Mouse (Mus musculus): Measurements from ENCODE around the gene Stoml1. TPM values are rescaled to one million over a fixed set of nuclear protein-coding genes. Genes with fewer than 3 reads are reported as not detected.

Stoml1 gene
- total RNA-seq, 1 experiment: 51.7 TPM

DNA sequence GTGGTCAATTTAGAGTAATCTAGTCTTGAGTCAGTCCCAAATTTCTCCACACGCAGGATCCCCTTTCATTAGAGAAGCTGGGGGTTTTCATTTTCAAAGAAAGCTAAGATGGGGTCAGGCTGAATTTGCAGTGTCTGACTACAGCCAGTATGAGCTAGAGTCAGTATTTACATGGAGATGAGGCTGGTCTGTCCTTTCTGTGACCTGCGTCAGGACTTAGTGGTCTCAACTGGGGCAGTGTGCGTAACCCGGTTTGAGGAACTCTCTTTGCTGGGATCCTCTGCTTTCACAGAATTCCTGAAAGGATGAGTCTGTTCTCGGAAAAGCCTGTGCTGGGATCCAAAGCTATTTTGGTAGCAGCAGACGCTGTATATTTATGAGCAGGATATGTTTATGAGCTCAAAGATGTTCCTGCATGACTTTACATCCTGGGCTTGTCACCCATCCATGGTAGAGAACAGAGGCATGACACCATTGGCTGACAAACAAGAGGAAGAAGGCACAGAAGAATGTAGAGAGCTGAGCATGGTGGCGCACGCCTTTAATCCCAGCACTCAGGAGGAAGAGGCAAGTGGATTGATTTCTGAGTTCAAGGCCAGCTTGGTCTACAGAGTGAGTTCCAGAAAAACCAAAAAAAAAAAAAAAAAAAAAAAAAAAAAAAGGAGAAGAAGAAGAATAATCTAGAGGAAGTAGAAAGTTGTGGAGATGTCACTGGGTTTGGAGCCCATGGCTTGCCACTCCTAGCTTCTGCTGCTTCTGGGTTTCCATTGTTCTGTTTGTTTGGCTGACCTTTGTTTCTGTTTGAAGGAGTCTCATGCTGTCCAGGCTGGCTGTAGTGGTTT, 43.3 kb upstream of the Stoml1 start:
- Histone ChIP-seq H3K9me3 (ENCODE audit: control insufficient read depth, insufficient read depth, low read depth, low read length) (no peaks in the 10 kb centered on the region), H3K27ac (ENCODE audit: insufficient read depth, low read depth, low read length, poor library complexity, severe bottlenecking) (no peak overlapping the region; the same call in 1 of the 2 replicates), H3K4me3 (ENCODE audit: insufficient read depth in 1 of 2, low read depth in 1 of 2, low read length in 2 of 2, poor library complexity in 1 of 2, severe bottlenecking in 1 of 2) (no peak overlapping the region), H3K4me1 (ENCODE audit: control insufficient read depth in 2 of 2, insufficient read depth in 2 of 2, low read length in 2 of 2, poor library complexity in 1 of 2) (peaks cover 14 to 22% of the 10 kb centered on the region in 2 experiments), H3K9ac (ENCODE audit: insufficient read depth, low read depth, low read length, poor library complexity, severe bottlenecking) (no peak overlapping the region), H3K36me3 (ENCODE audit: control insufficient read depth, insufficient read depth, low read length, poor library complexity, severe bottlenecking) (no peaks in the 10 kb centered on the region)
- in situ Hi-C loops (cut with MboI; ENCODE audit: low sequenced_read_pairs in 2 of 2, unreplicated experiment in 2 of 2): loop anchor here in 1 of 2 experiments (5.0 to 25.0 kb wide), 2 partner anchors 172 to 347 kb away; no protein-coding TSS in a partner anchor
- peak; percentile 84 for TF ChIP-seq ZNF384 (IDR thresholded peaks at IDR 0.05; ENCODE audit: low read depth, low read length)
- TF ChIP-seq CHD2 (IDR thresholded peaks at IDR 0.05; ENCODE audit: low read depth, low read length): no peak
- no peak for DNase-seq (ENCODE audit: low read depth, low spot score)

DNA sequence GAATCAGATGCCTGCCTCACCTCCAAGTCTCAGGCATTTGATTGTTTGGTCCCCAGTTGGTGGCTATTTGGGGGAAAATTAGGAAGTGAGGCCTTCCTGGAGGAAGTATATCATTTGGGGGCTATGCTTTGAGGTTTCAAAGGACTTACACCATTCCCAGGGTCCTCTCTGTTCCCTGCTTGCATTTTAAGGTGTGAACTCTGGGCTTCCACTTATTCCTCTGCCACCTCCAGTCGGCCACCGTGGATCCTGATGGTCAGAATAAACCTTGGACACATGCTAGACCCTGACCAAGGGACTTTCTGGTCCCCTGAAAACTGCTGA, 42.7 kb upstream of the Stoml1 start:
- in situ Hi-C loops (cut with MboI; ENCODE audit: low sequenced_read_pairs in 2 of 2, unreplicated experiment in 2 of 2): loop anchor here in 1 of 2 experiments (25.0 kb wide), 1 partner anchor 348 kb away; no protein-coding TSS in a partner anchor
- Histone ChIP-seq H3K36me3 (ENCODE audit: control insufficient read depth, insufficient read depth, low read length, poor library complexity, severe bottlenecking) (no peaks in the 10 kb centered on the region), H3K9ac (ENCODE audit: insufficient read depth, low read depth, low read length, poor library complexity, severe bottlenecking) (no peak overlapping the region), H3K27ac (ENCODE audit: insufficient read depth, low read depth, low read length, poor library complexity, severe bottlenecking) (no peak overlapping the region), H3K9me3 (ENCODE audit: control insufficient read depth, insufficient read depth, low read depth, low read length) (no peaks in the 10 kb centered on the region), H3K4me3 (ENCODE audit: insufficient read depth in 1 of 2, low read depth in 1 of 2, low read length in 2 of 2, poor library complexity in 1 of 2, severe bottlenecking in 1 of 2) (no peak overlapping the region), H3K4me1 (ENCODE audit: control insufficient read depth in 2 of 2, insufficient read depth in 2 of 2, low read length in 2 of 2, poor library complexity in 1 of 2) (peaks cover 16 to 25% of the 10 kb centered on the region in 2 experiments)
- no peak for DNase-seq (ENCODE audit: low read depth, low spot score)
- TF ChIP-seq CHD2 (IDR thresholded peaks at IDR 0.05; ENCODE audit: low read depth, low read length) (no peak), HCFC1 (IDR thresholded peaks at IDR 0.05; ENCODE audit: borderline replicate concordance, insufficient read depth, low read length) (no peak), ZC3H11A (IDR thresholded peaks at IDR 0.05; ENCODE audit: borderline replicate concordance, low read depth, low read length) (no peak), ZNF384 (IDR thresholded peaks at IDR 0.05; ENCODE audit: low read depth, low read length) (no peak), MAFK (IDR thresholded peaks at IDR 0.05; ENCODE audit: insufficient read depth, low read depth, low read length) (no peak)

DNA sequence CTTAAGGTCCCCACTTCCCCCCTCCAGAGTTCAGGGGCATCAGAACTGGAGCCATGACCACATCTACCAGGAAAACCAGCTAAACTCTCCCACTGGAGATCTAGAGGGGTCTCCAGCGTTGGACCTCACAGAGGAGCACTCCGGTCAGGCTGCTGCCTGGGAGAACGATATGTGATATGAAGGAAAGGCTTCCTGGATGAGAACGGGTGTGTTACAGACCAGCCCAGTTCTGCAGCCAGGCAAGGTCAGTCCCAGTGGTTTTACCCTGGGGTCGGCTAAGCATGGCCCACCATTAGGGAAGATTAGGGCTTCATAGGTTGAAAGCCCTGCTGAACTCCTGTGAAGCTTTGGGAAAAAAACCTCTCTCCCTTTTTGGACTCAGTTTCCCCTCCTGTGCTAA, 39.6 kb upstream of the Stoml1 start:
- TF ChIP-seq ZNF384 (IDR thresholded peaks at IDR 0.05; ENCODE audit: low read depth, low read length): no peak
- TF ChIP-seq ZC3H11A (IDR thresholded peaks at IDR 0.05; ENCODE audit: borderline replicate concordance, low read depth, low read length): no peak
- no peak for TF ChIP-seq CHD2 (IDR thresholded peaks at IDR 0.05; ENCODE audit: low read depth, low read length)
- no peak for TF ChIP-seq HCFC1 (IDR thresholded peaks at IDR 0.05; ENCODE audit: borderline replicate concordance, insufficient read depth, low read length)
- TF ChIP-seq MAFK (IDR thresholded peaks at IDR 0.05; ENCODE audit: insufficient read depth, low read depth, low read length): no peak
- no peak overlapping the region for H3K27ac ChIP-seq (ENCODE audit: insufficient read depth, low read depth, low read length, poor library complexity, severe bottlenecking)
- in situ Hi-C loops (cut with MboI; ENCODE audit: low sequenced_read_pairs in 2 of 2, unreplicated experiment in 2 of 2): loop anchor here in 1 of 2 experiments (25.0 kb wide), 1 partner anchor 351 kb away; no protein-coding TSS in a partner anchor
- DNase-seq (ENCODE audit: low read depth, low spot score): no peak
- peaks cover 33 to 34% of the 10 kb centered on the region in 2 experiments for H3K4me1 ChIP-seq (ENCODE audit: control insufficient read depth in 2 of 2, insufficient read depth in 2 of 2, low read length in 2 of 2, poor library complexity in 1 of 2)
- no peaks in the 10 kb centered on the region for H3K36me3 ChIP-seq (ENCODE audit: control insufficient read depth, insufficient read depth, low read length, poor library complexity, severe bottlenecking)
- H3K9me3 ChIP-seq (ENCODE audit: control insufficient read depth, insufficient read depth, low read depth, low read length): no peaks in the 10 kb centered on the region
- H3K4me3 ChIP-seq (ENCODE audit: insufficient read depth in 1 of 2, low read depth in 1 of 2, low read length in 2 of 2, poor library complexity in 1 of 2, severe bottlenecking in 1 of 2): no peak overlapping the region
- no peak overlapping the region for H3K9ac ChIP-seq (ENCODE audit: insufficient read depth, low read depth, low read length, poor library complexity, severe bottlenecking)

DNA sequence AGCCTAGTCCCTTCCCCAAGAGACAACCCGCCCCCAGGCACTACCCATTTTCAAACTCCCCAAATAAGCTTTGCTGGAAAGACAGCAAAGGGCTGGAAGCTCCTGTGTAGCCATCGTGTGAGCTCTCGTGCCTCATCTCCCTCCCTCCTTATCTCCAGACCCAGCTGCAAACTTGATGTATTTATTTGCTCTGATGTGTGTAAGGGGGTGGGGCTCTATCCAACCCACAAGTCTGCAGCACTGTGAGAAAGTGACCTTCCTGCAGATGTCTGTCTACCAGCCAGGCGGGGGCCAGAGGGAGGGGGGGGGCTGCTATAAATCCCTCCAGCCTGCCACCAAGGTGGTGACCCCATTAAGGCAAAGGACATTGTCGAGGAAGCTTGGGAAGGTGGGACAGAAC, 39.1 kb upstream of the Stoml1 start:
- in situ Hi-C loops (cut with MboI; ENCODE audit: low sequenced_read_pairs in 2 of 2, unreplicated experiment in 2 of 2): loop anchor here in 1 of 2 experiments (25.0 kb wide), 1 partner anchor 352 kb away; no protein-coding TSS in a partner anchor
- no peak for TF ChIP-seq HCFC1 (IDR thresholded peaks at IDR 0.05; ENCODE audit: borderline replicate concordance, insufficient read depth, low read length)
- no peak for TF ChIP-seq ZNF384 (IDR thresholded peaks at IDR 0.05; ENCODE audit: low read depth, low read length)
- no peak for TF ChIP-seq ZC3H11A (IDR thresholded peaks at IDR 0.05; ENCODE audit: borderline replicate concordance, low read depth, low read length)
- no peak for TF ChIP-seq MAFK (IDR thresholded peaks at IDR 0.05; ENCODE audit: insufficient read depth, low read depth, low read length)
- no peak for TF ChIP-seq CHD2 (IDR thresholded peaks at IDR 0.05; ENCODE audit: low read depth, low read length)
- DNase-seq (ENCODE audit: low read depth, low spot score): no peak
- Histone ChIP-seq H3K4me3 (ENCODE audit: insufficient read depth in 1 of 2, low read depth in 1 of 2, low read length in 2 of 2, poor library complexity in 1 of 2, severe bottlenecking in 1 of 2) (no peak overlapping the region), H3K27ac (ENCODE audit: insufficient read depth, low read depth, low read length, poor library complexity, severe bottlenecking) (no peak overlapping the region), H3K9me3 (ENCODE audit: control insufficient read depth, insufficient read depth, low read depth, low read length) (no peaks in the 10 kb centered on the region), H3K4me1 (ENCODE audit: control insufficient read depth in 2 of 2, insufficient read depth in 2 of 2, low read length in 2 of 2, poor library complexity in 1 of 2) (peaks cover 34 to 38% of the 10 kb centered on the region in 2 experiments), H3K36me3 (ENCODE audit: control insufficient read depth, insufficient read depth, low read length, poor library complexity, severe bottlenecking) (peaks cover 3% of the 10 kb centered on the region; the same call in 1 of the 2 replicates), H3K9ac (ENCODE audit: insufficient read depth, low read depth, low read length, poor library complexity, severe bottlenecking) (no peak overlapping the region)

Measured in ES-E14 (cell line).